Mouse (Mus musculus): ENCODE data around the gene Zfp667. TPM values are rescaled to one million over a fixed set of nuclear protein-coding genes. Genes with fewer than 3 reads are reported as not detected.

Gene Zfp667
- 3.9 and 4.1 TPM in 2 replicates for polyA plus RNA-seq (2015; fragmentation: Nextera tagmentation; extraction: Ambion mirVana)

GRCm38 (mm10) chr7:6285842-6286705, at the start of gene Zfp667:
Gene Zfp667 (plus strand): TSS chr7:6286579.

GRCm38 (mm10) chr7:6252410-6252809, 34.0 kb upstream of the Zfp667 start, which contains the start of gene Epp13:
Gene Epp13 (plus strand): TSS chr7:6252710.

GRCm38 (mm10) chr7:6331233-6331956, 45.0 kb downstream of the Zfp667 start, which contains the start of gene Zfp583:
Gene Zfp583 (minus strand): TSS chr7:6331285.

GRCm38 (mm10) chr7:6343501-6344071, 57.2 kb downstream of the Zfp667 start, which contains the start of gene Gm3854:
Gene Gm3854 (plus strand): TSS chr7:6343759.

Other genes starting within 250 kb of the Zfp667 start
- not detected in 2 replicates for gene Nlrp4c, start 241.4 kb upstream of the Zfp667 start, polyA plus RNA-seq (2015; fragmentation: Nextera tagmentation; extraction: Ambion mirVana)
- 26.7 and 27.5 TPM in 2 replicates for gene Zfp787, start 130.6 kb upstream of the Zfp667 start, polyA plus RNA-seq (2015; fragmentation: Nextera tagmentation; extraction: Ambion mirVana)
- gene Zfp444, start 114.4 kb upstream of the Zfp667 start, polyA plus RNA-seq (2015; fragmentation: Nextera tagmentation; extraction: Ambion mirVana): 17.3 and 19.8 TPM in 2 replicates
- not detected in 2 replicates for gene Galp, start 89.5 kb upstream of the Zfp667 start, polyA plus RNA-seq (2015; fragmentation: Nextera tagmentation; extraction: Ambion mirVana)
- not detected in 2 replicates for gene Zscan5b, start 64.3 kb upstream of the Zfp667 start, polyA plus RNA-seq (2015; fragmentation: Nextera tagmentation; extraction: Ambion mirVana)
- gene Epp13, start 33.9 kb upstream of the Zfp667 start, polyA plus RNA-seq (2015; fragmentation: Nextera tagmentation; extraction: Ambion mirVana): not detected in 2 replicates
- gene Zfp583, start 44.7 kb downstream of the Zfp667 start, polyA plus RNA-seq (2015; fragmentation: Nextera tagmentation; extraction: Ambion mirVana): 1.8 and 2.0 TPM in 2 replicates
- gene Gm3854, start 57.2 kb downstream of the Zfp667 start, polyA plus RNA-seq (2015; fragmentation: Nextera tagmentation; extraction: Ambion mirVana): 0.28 and 0.38 TPM in 2 replicates
- gene Zfp78, start 76.7 kb downstream of the Zfp667 start, polyA plus RNA-seq (2015; fragmentation: Nextera tagmentation; extraction: Ambion mirVana): 1.1 and 1.4 TPM in 2 replicates
- gene Zfp28, start 96.7 kb downstream of the Zfp667 start, polyA plus RNA-seq (2015; fragmentation: Nextera tagmentation; extraction: Ambion mirVana): 1.4 and 1.5 TPM in 2 replicates
- gene Smim17, start 112.1 kb downstream of the Zfp667 start, polyA plus RNA-seq (2015; fragmentation: Nextera tagmentation; extraction: Ambion mirVana): 0.21 TPM in 1 of 2 replicates, not detected in the other
- not detected in 2 replicates for gene Gm20715, start 123.7 kb downstream of the Zfp667 start, polyA plus RNA-seq (2015; fragmentation: Nextera tagmentation; extraction: Ambion mirVana)
- gene Olfr1344, start 152.1 kb downstream of the Zfp667 start, polyA plus RNA-seq (2015; fragmentation: Nextera tagmentation; extraction: Ambion mirVana): not detected in 2 replicates
- gene Olfr1336, start 169.6 kb downstream of the Zfp667 start, polyA plus RNA-seq (2015; fragmentation: Nextera tagmentation; extraction: Ambion mirVana): not detected in 2 replicates
- gene Olfr1346, start 180.5 kb downstream of the Zfp667 start, polyA plus RNA-seq (2015; fragmentation: Nextera tagmentation; extraction: Ambion mirVana): not detected in 2 replicates
- not detected in 2 replicates for gene Olfr5, start 200.4 kb downstream of the Zfp667 start, polyA plus RNA-seq (2015; fragmentation: Nextera tagmentation; extraction: Ambion mirVana)
- not detected in 2 replicates for gene Olfr1347, start 213.2 kb downstream of the Zfp667 start, polyA plus RNA-seq (2015; fragmentation: Nextera tagmentation; extraction: Ambion mirVana)
- gene Olfr1348, start 222.2 kb downstream of the Zfp667 start, polyA plus RNA-seq (2015; fragmentation: Nextera tagmentation; extraction: Ambion mirVana): not detected in 2 replicates
- not detected in 2 replicates for gene Olfr1349, start 236.4 kb downstream of the Zfp667 start, polyA plus RNA-seq (2015; fragmentation: Nextera tagmentation; extraction: Ambion mirVana)